Mouse (Mus musculus): ENCODE results near the gene Hfe.
"Not testable (repeated sequence)": the region's sequence is repeated elsewhere in the genome, so short reads cannot be mapped to it uniquely, and the experiment has no call there.

The Hfe gene

GRCm38 (mm10) chr13:23744421-23745380 is 34.0 kb upstream of the Hfe start:
- DNase-seq (ENCODE audit: low read depth, low spot score) = peak; percentile 65

GRCm38 (mm10) chr13:23743963-23744362 is 33.3 kb upstream of the Hfe start:
- peak; percentile 62 for DNase-seq (ENCODE audit: low read depth, low spot score)

DNA sequence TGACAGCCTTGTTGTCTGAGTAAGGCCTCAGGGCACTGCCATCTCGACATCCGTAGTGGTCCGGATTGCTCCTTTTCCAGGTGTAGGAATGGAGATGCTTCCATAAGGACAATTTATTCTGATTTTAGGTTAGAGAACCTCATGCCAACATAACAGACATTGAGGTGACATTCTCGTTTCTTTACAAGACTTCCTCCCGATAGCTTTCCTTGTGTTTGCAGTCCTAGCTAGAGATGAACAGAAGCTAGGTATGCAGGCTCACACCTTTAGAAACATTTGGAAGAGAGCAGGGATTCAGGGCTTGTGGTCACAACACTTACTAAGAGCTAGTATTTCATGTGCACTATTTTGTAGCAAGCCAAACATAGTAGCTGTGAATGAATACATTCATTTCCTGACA is 32.6 kb upstream of the Hfe start:
- DNase-seq (ENCODE audit: low read depth, low spot score) = peak; percentile 45

GRCm38 (mm10) chr13:23742007-23742406 is 31.4 kb upstream of the Hfe start:
- peak; percentile 92 for DNase-seq (ENCODE audit: low read depth, low spot score)

GRCm38 (mm10) chr13:23740910-23741309 is 30.3 kb upstream of the Hfe start:
- peak; percentile 27 for DNase-seq (ENCODE audit: low read depth, low spot score)

GRCm38 (mm10) chr13:23740256-23740840 is 29.7 kb upstream of the Hfe start:
- peak; percentile 32 for DNase-seq (ENCODE audit: low read depth, low spot score)

GRCm38 (mm10) chr13:23739922-23740252 is 29.2 kb upstream of the Hfe start:
- no peak for DNase-seq (ENCODE audit: low read depth, low spot score)

DNA sequence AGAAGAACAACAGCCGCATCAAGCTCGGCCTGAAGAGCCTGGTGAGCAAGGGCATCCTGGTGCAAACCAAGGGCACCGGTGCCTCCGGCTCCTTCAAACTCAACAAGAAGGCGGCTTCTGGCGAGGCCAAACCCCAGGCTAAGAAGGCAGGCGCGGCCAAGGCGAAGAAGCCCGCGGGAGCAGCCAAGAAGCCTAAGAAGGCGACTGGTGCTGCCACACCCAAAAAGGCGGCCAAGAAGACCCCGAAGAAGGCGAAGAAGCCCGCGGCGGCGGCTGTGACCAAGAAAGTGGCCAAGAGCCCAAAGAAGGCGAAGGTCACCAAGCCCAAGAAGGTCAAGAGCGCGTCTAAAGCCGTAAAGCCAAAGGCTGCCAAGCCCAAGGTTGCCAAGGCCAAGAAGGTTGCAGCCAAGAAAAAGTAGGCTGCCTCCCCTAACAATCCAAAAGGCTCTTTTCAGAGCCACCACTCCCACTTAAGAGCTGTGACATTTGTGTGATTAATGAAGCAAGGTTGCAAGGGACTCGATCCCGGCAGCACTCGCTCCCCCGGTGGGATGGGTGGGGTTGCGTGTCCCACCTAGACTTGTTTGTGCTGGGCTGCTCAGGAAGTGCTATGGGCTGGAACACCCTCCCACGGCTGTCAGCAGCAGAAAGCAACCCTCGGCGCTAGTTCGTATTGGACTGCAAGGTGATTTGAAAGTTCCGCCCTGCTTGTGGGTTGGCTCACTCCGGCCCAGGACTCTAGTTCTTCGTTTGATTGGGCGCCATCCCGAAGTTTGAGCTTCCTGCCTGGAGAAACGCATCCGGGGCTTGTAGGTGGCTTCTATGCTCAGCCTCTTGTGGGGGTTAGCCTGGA is 28.6 kb upstream of the Hfe start:
- peak; percentile 99 for DNase-seq (ENCODE audit: low read depth, low spot score)

DNA sequence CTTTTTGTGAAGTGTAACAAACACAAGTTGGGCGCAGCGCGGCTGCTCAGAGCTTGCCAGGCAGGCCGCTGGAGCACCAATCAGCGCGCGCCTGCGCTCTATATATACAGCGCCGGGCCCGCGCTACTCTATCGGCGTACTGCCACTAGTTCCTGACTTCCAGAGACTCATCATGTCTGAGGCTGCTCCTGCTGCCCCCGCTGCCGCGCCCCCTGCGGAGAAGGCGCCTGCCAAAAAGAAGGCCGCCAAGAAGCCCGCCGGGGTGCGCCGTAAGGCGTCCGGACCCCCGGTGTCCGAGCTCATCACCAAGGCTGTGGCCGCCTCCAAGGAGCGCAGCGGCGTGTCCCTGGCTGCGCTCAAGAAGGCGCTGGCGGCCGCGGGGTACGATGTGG is 28.0 kb upstream of the Hfe start, which contains the start of gene Hist1h1c:
TSS of gene Hist1h1c (plus strand) at position 132 of the 392 bp plus-strand sequence.
- peak; percentile 95 for DNase-seq (ENCODE audit: low read depth, low spot score)

DNA sequence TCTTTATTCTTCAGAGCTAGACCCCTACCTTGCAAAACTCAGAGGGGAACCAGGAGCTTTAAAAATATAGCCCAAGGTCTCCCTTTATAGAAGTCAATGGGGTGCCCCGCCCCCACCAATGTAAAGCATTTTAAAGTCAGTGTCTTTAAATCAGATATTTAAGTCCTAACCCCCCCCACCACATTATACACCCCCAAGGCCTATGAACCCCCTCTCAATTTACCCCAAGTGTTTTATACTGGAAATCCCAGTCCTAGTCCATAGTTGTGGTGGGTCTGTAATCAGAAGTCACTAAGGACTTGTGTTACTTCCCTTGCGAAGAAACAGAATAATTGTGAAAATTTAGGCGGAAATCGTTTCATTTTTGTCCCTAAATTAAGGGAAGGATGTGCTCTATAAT is 27.4 kb upstream of the Hfe start:
- DNase-seq (ENCODE audit: low read depth, low spot score) = no peak

DNA sequence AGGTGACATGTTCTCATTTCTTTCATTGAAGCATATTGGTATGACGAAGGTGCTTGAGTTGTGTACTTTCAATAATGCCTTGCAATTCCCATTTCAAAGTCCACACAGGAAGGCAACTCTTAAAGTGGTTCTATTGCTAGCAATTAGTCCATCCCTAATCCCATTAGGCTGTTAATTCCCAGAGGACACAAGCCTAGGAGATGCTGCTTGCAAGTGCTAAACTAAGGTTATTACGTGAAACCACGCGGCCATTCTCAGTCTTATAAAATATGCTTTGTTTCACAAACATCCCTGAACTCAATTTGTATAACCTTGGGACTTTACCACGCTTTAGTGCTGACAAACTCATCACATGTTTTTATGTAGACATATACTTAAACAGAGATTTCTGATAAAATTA is 26.4 kb upstream of the Hfe start:
- DNase-seq (ENCODE audit: low read depth, low spot score) = no peak

DNA sequence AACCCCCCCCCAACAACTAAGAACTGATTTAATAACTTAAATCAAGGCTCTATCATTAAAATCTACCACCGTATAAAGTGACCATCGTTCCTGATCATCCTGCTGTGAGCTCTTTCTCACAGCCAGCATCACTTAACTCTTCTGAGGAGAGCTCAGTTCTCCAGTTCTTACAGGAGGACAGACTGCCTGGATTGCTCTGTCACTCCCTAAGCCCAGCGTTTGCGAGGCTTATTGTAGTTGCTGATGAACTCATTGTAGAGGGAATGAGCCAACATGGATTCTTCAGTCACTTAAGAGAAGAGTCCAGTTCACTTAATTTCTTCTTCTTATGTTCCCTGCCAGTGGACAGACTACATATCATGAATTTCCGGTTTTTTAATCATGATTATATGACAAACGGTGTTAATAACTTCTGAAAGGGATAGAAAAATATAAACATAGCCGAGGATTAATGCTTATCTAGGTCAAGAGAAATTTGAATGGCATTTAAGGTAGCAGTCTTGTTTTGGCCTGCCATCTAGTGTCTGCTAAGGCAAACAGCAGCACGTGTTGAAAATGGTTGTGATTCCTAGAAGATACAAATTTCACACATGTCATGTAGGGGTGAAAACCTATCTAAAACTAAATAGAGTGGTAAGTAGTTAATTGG is 21.6 kb upstream of the Hfe start:
- DNase-seq (ENCODE audit: low read depth, low spot score) = no peak

DNA sequence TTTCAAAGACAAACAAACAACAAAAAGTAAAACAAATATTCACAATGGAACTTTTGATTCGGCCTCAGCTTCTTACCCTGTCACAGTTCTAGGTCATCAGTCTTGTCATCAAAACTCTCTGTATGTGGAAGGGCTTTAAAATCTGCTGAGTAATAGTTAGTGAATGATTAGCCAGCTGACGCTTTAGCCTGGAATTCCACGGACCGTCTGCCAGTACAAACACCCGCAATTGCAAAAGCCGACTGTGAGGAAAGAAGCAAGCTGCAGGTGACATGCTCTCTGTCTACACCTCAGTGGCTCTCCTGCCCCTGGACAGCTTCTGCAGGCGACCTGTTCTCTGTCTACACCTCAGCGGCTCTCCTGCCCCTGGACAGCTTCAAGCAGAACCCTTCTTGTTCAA is 19.8 kb upstream of the Hfe start:
- DNase-seq (ENCODE audit: low read depth, low spot score) = no peak

GRCm38 (mm10) chr13:23729706-23730105 is 19.1 kb upstream of the Hfe start:
- no peak for DNase-seq (ENCODE audit: low read depth, low spot score)

- no peak for DNase-seq (ENCODE audit: low read depth, low spot score)
These were observed 18.5 kb upstream of the Hfe start for GRCm38 (mm10) chr13:23729192-23729525.

DNA sequence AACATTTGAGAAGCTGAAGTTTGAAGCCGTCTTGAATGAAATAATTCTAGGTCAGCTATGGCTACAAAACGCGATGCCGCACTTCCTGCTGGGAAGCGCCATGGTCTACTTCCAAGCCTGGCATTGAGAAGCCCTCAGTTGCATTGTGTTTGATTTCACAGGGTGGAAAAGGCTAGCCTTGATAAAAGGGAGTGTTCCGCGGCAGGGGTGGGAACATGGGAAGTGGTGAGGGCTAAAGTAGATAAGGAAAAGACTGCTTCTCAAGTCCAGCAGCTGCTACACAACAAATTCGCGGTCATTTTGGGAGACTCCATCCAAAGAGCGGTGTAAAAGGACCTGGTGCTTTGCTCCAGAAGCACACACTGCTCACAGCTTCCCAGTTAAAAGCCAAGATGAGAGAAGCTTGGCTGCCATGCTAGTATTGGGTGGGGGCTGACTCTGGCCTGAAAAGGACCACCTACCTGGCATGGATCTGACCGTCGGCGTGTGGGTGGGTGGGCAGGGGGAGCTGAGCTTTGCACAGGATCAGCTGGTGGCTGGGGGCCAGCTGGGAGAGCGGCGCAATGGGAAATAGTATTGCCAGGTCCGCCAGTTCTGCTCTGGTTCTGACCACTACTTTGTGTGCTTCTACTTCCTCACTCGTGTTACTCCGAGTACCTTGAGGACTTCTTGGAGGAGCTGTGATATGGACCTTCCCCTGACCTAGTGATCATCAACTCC is 18.0 kb upstream of the Hfe start:
- DNase-seq (ENCODE audit: low read depth, low spot score) = no peak

DNA sequence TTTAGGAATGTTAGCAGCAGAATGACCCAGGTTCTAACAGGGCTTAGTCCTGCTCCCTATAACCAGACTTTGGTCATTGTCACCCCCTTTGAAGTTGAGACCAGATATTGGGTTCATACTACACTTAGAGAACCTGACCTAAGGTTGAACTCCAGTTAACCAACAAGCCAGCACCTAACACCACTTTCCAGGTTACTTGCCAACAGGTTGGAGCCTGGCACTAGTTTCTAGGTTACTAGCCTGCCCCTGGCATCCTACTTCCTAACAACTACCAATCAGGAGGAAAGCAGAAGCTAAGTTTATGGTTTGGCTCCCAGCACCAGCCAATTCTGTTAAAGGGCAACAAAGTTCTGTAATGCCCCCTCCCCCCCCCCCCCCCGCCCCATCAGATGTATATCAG is 14.6 kb upstream of the Hfe start:
- DNase-seq (ENCODE audit: low read depth, low spot score) = no peak

- no peak for DNase-seq (ENCODE audit: low read depth, low spot score)
These were observed 13.6 kb upstream of the Hfe start for GRCm38 (mm10) chr13:23724239-23724638.

GRCm38 (mm10) chr13:23717593-23718245 is 7.1 kb upstream of the Hfe start:
- not testable (repeated sequence) for DNase-seq (ENCODE audit: low read depth, low spot score)

DNA sequence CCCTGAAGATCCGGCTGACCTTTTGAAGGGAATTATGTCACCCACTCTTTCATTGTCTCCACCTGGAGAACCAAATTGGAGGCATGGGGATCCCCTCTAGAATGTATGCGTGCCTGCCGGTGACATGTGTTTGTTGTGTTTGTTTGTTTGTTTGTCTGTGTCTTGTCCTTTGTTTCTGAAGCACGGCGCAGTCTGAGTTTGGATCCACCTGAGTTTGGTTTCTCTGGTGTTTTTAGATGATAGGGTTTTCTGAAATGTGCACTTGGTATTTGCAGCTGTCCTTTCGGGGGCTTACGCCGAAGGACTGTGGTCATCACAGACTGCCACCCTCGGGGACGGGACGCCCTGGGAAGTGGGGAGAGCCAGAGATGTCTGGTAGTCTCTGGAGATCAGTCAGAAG is 6.5 kb upstream of the Hfe start:
- no peak for DNase-seq (ENCODE audit: low read depth, low spot score)
